ENCODE assay signal across 19 mouse cellular contexts in the genomic region with DNA sequence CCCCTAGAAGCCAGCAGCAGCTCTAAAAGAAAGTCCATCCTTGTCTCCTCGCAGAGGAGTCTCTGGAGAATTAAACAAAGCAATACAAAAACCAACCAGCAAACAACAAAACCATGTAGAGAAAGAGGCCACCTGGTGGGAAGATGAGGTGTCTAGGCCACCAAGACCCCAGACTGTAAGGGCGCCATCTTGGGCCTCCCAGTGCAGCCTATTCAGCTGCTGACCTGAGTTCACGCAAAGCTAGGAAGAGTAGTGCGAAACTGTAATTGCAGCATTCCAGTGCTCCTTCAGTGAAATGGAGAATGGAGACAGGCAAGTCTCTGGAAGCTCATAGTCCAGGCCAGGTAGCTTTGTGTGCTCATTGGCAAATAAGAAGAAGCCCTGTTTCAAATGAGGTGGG. TPM values are rescaled to one million over a fixed set of nuclear protein-coding genes. Genes with fewer than 3 reads are reported as not detected.
DNase-seq lines count a peak whose midpoint lies in the region; ATAC-seq and TF ChIP-seq lines count a peak whose summit lies in the region.
"Had no signal": no experiment of that assay in that cellular context is flagged by ENCODE, and none has a peak within 500 bp of the region (broad histone marks: within the 10 kb centered on the region; RNA-seq: fewer than 3 reads in every experiment).

No protein-coding gene starts in this region.

- peaks cover 4% of the 10 kb centered on the region; the same call in 1 of the 2 replicates for H3K4me1 ChIP-seq in heart, embryonic 10.5 days
- H3K4me1 ChIP-seq in intestine, embryonic 14.5 days (replicated peaks; ENCODE audit: control insufficient read depth, insufficient read depth, low read length): no peaks in the 10 kb centered on the region
- no peaks in the 10 kb centered on the region for H3K4me1 ChIP-seq in intestine, postnatal 0 days (replicated peaks; ENCODE audit: control insufficient read depth, insufficient read depth, low read length)
- no peaks in the 10 kb centered on the region for H3K4me1 ChIP-seq in liver, postnatal 0 days (ENCODE audit: insufficient read depth)
- no peaks in the 10 kb centered on the region for H3K4me1 ChIP-seq in liver, embryonic 11.5 days (replicated peaks; ENCODE audit: control insufficient read depth, insufficient read depth, low read length)

- H3K36me3 ChIP-seq in heart, embryonic 10.5 days: no peaks in the 10 kb centered on the region
- H3K36me3 ChIP-seq in intestine, embryonic 14.5 days (ENCODE audit: control insufficient read depth, insufficient read depth, low read length): no peaks in the 10 kb centered on the region
- no peaks in the 10 kb centered on the region for H3K36me3 ChIP-seq in intestine, postnatal 0 days (ENCODE audit: control insufficient read depth, insufficient read depth)
- H3K36me3 ChIP-seq in liver, postnatal 0 days (replicated peaks; ENCODE audit: insufficient read depth, low read length): no peaks in the 10 kb centered on the region
- H3K36me3 ChIP-seq in liver, embryonic 11.5 days (ENCODE audit: control insufficient read depth, insufficient read depth, low read length): no peaks in the 10 kb centered on the region
- H3K36me3 ChIP-seq: G1E had no signal

- intact Hi-C loops in heart, postnatal 10 days (cut with DNase I): no loop called here

- 87% methylated on average over 4 of the region's 4 CpGs for WGBS in heart, embryonic 10.5 days
- WGBS in intestine, embryonic 14.5 days: 90% methylated on average over 4 of the region's 4 CpGs
- WGBS in intestine, postnatal 0 days: 94% methylated on average over 4 of the region's 4 CpGs
- WGBS in liver, postnatal 0 days (ENCODE audit: insufficient replicate concordance): 82% methylated on average over 4 of the region's 4 CpGs
- 89% methylated on average over 4 of the region's 4 CpGs for WGBS in liver, embryonic 11.5 days

- TF ChIP-seq EP300 in liver, postnatal 0 days (IDR thresholded peaks at IDR 0.05; ENCODE audit: low read depth): no peak

- no peak for TF ChIP-seq CTCF in intestine, postnatal 0 days (IDR thresholded peaks at IDR 0.05; ENCODE audit: low read depth)
- no peak for TF ChIP-seq CTCF in liver, postnatal 0 days (IDR thresholded peaks at IDR 0.05; ENCODE audit: low read depth)

- no peaks in the 10 kb centered on the region for H3K9me3 ChIP-seq in heart, embryonic 10.5 days
- H3K9me3 ChIP-seq in intestine, embryonic 14.5 days (ENCODE audit: control insufficient read depth, low read length): no peaks in the 10 kb centered on the region
- H3K9me3 ChIP-seq in intestine, postnatal 0 days (ENCODE audit: control insufficient read depth): no peaks in the 10 kb centered on the region
- no peaks in the 10 kb centered on the region for H3K9me3 ChIP-seq in liver, postnatal 0 days (ENCODE audit: low read length)
- no peaks in the 10 kb centered on the region for H3K9me3 ChIP-seq in liver, embryonic 11.5 days (ENCODE audit: control insufficient read depth, low read length)

- H3K27ac ChIP-seq in heart, embryonic 10.5 days: no peak overlapping the region
- H3K27ac ChIP-seq in intestine, embryonic 14.5 days (ENCODE audit: low read depth): no peak overlapping the region
- no peak overlapping the region for H3K27ac ChIP-seq in intestine, postnatal 0 days (ENCODE audit: low read depth, low read length)
- H3K27ac ChIP-seq in liver, postnatal 0 days (ENCODE audit: low read depth): no peak overlapping the region
- H3K27ac ChIP-seq in liver, embryonic 11.5 days (ENCODE audit: low read depth, low read length): no peak overlapping the region

- H3K27me3 ChIP-seq in heart, embryonic 10.5 days (ENCODE audit: insufficient read depth, poor library complexity, severe bottlenecking): peaks cover 14% of the 10 kb centered on the region
- H3K27me3 ChIP-seq in intestine, embryonic 14.5 days (replicated peaks; ENCODE audit: control insufficient read depth, insufficient read depth, low read length): no peaks in the 10 kb centered on the region
- H3K27me3 ChIP-seq in intestine, postnatal 0 days (replicated peaks; ENCODE audit: control insufficient read depth, insufficient read depth, low read length): no peaks in the 10 kb centered on the region
- no peaks in the 10 kb centered on the region for H3K27me3 ChIP-seq in liver, postnatal 0 days (ENCODE audit: insufficient read depth, low read length)
- 0 out of 2 replicates have a peak, but pooled peaks cover 3% of the 10 kb centered on the region for H3K27me3 ChIP-seq in liver, embryonic 11.5 days (replicated peaks; ENCODE audit: control insufficient read depth, insufficient read depth, low read length)

- ATAC-seq in intestine, embryonic 14.5 days (replicated peaks; ENCODE audit: low FRiP score, low TSS enrichment, low read depth): no peak
- ATAC-seq in intestine, postnatal 0 days: no peak
- no peak for ATAC-seq in liver, postnatal 0 days
- no peak for ATAC-seq in liver, embryonic 11.5 days (replicated peaks; ENCODE audit: low FRiP score)
- ATAC-seq: activated CD4-positive, CD25-positive, alpha-beta regulatory T cell, adult 4 months; CD4-positive, CD25-positive, alpha-beta regulatory T cell, adult 4 months; Patski had no signal

- no peak overlapping the region for H3K4me2 ChIP-seq in intestine, embryonic 14.5 days (ENCODE audit: low read length)
- H3K4me2 ChIP-seq in intestine, postnatal 0 days (replicated peaks; ENCODE audit: low read depth): no peak overlapping the region
- no peak overlapping the region for H3K4me2 ChIP-seq in liver, postnatal 0 days (ENCODE audit: low read depth, low read length)
- H3K4me2 ChIP-seq in liver, embryonic 11.5 days: no peak overlapping the region

- H3K4me3 ChIP-seq in heart, embryonic 10.5 days: no peak overlapping the region
- H3K4me3 ChIP-seq in intestine, embryonic 14.5 days (ENCODE audit: low read depth, low read length): no peak overlapping the region
- H3K4me3 ChIP-seq in intestine, postnatal 0 days (ENCODE audit: low read depth, low read length): no peak overlapping the region
- no peak overlapping the region for H3K4me3 ChIP-seq in liver, postnatal 0 days (ENCODE audit: low read depth, low read length)
- no peak overlapping the region for H3K4me3 ChIP-seq in liver, embryonic 11.5 days (ENCODE audit: low read depth, low read length)

- no peak overlapping the region for H3K9ac ChIP-seq in intestine, embryonic 14.5 days (ENCODE audit: low read length)
- H3K9ac ChIP-seq in intestine, postnatal 0 days (ENCODE audit: low read depth, low read length): no peak overlapping the region
- H3K9ac ChIP-seq in liver, postnatal 0 days (replicated peaks): no peak overlapping the region
- H3K9ac ChIP-seq in liver, embryonic 11.5 days (ENCODE audit: low read depth, low read length): no peak overlapping the region

- DNase-seq in heart, adult 11 months: peak; percentile 78
- DNase-seq in heart, postnatal 10 days: no peak
- DNase-seq in heart, embryonic 10.5 days (ENCODE audit: low spot score): peak; percentile 51
- no peak for DNase-seq in heart, adult 8-10 months (ENCODE audit: low spot score)
- peak; percentile 13 for DNase-seq in intestine, embryonic 14.5 days (ENCODE audit: low spot score)
- DNase-seq in liver, postnatal 0 days: peak; percentile 6
- DNase-seq in liver, embryonic 11.5 days (ENCODE audit: low spot score): no peak
- DNase-seq: adrenal gland, adult 2 months; adrenal gland, adult 8-10 months; adrenal gland, postnatal 25 days; B cell, adult 2 months; cerebellum, adult 11 months; cerebellum, adult 11-12 months had no signal

RNA-seq across cellular contexts. Expression of a gene that starts 47.2 kb away (rescaled TPM):
- total RNA-seq in heart, postnatal 10 days (2021): 1 to 10 TPM; 4.9 to 7.9 TPM
- 0.07 and 0.20 TPM in 2 replicates for polyA plus RNA-seq in heart, embryonic 10.5 days (2016; fragmentation: Nextera tagmentation; extraction: Ambion mirVana)
- 1 to 10 TPM; 2.3 to 6.3 (median 3.3) TPM for total RNA-seq in heart, adult 8-10 months (2022)
- polyA plus RNA-seq in intestine, embryonic 14.5 days (2014; fragmentation: Nextera tagmentation; extraction: Ambion mirVana): 0.39 and 0.50 TPM in 2 replicates
- 0.17 and 0.20 TPM in 2 replicates for polyA plus RNA-seq in intestine, postnatal 0 days (2015; fragmentation: Nextera tagmentation; extraction: Ambion mirVana)
- not detected in 2 replicates for polyA plus RNA-seq in liver, postnatal 0 days (2015; fragmentation: Nextera tagmentation; extraction: Ambion mirVana)
- polyA plus RNA-seq in liver, embryonic 11.5 days (2014; fragmentation: Nextera tagmentation; extraction: Ambion mirVana): 0.06 and 0.14 TPM in 2 replicates
- total RNA-seq: CH12.LX, G1E had no signal
- polyA plus RNA-seq: activated CD4-positive, CD25-positive, alpha-beta regulatory T cell, adult 4 months; CD4-positive, CD25-positive, alpha-beta regulatory T cell, adult 4 months; G1E had no signal

Comparison
In these comparisons a context has a peak if more than half of its experiments do, and no peak if none do; other contexts are left out.
1. DNase-seq: peak in heart, adult 11 months (single experiment), heart, embryonic 10.5 days (single experiment), intestine, embryonic 14.5 days (single experiment) and liver, postnatal 0 days (single experiment); none in heart, postnatal 10 days (0 of 2), heart, adult 8-10 months (single experiment) and liver, embryonic 11.5 days (single experiment).